Mouse (Mus musculus) heart, embryonic 11.5 days (tissue): ENCODE data around the gene Msl1. TPM values are rescaled to one million over a fixed set of nuclear protein-coding genes. Genes with fewer than 3 reads are reported as not detected.
"Not testable (repeated sequence)": the region's sequence is repeated elsewhere in the genome, so short reads cannot be mapped to it uniquely, and the experiment has no call there.

Source experiments
- ATAC-seq: fragments of 200-750 bp; cut with Nextera tagmentation; replicated peaks from 2 replicates; pipeline ENCODE4 v1.8.0; 2017; ENCODE audit warnings: moderate library complexity; ENCODE audit not compliant: insufficient number of reproducible peaks, low FRiP score, low TSS enrichment
- H3K27ac ChIP-seq: fragments of 300-500 bp; sonication (generic); 2 replicates; pipeline ENCODE4 v1.5.1; 2014; ENCODE audit warnings: mild to moderate bottlenecking, low read depth, low read length
- H3K27me3 ChIP-seq: fragments of 300-500 bp; sonication (generic); 2 replicates; pipeline ENCODE4 v1.6.1; 2014; ENCODE audit warnings: mild to moderate bottlenecking, low read length, mixed read lengths; ENCODE audit not compliant: control insufficient read depth, insufficient read depth
- H3K36me3 ChIP-seq: fragments of 300-500 bp; sonication (generic); 2 replicates; pipeline ENCODE4 v1.6.1; 2014; ENCODE audit warnings: mild to moderate bottlenecking, low read length, moderate library complexity, mixed read lengths; ENCODE audit not compliant: control insufficient read depth, insufficient read depth
- H3K4me1 ChIP-seq: fragments of 300-500 bp; sonication (generic); 2 replicates; pipeline ENCODE4 v1.6.1; 2014; ENCODE audit warnings: low read length; ENCODE audit not compliant: control insufficient read depth, insufficient read depth
- H3K4me2 ChIP-seq: fragments of 300-500 bp; sonication (generic); 2 replicates; pipeline ENCODE4 v1.6.1; 2014; ENCODE audit warnings: mild to moderate bottlenecking, moderate library complexity
- H3K4me3 ChIP-seq: fragments of 300-500 bp; sonication (generic); 2 replicates; pipeline ENCODE4 v1.5.1; 2014; ENCODE audit warnings: low read depth, low read length
- H3K9ac ChIP-seq: fragments of 300-500 bp; sonication (generic); 2 replicates; pipeline ENCODE4 v1.6.1; 2014; ENCODE audit warnings: mild to moderate bottlenecking, low read depth, low read length, moderate library complexity
- H3K9me3 ChIP-seq: fragments of 300-500 bp; sonication (generic); replicated peaks from 2 replicates; pipeline ENCODE4 v1.6.1; 2016; ENCODE audit warnings: low read length; ENCODE audit not compliant: control insufficient read depth
- WGBS: fragments of 180-500 bp; shearing (Covaris S2); extraction: QIAGEN DNeasy Blood & Tissue Kit; methylation state at CpG from one replicate; pipeline ENCODE4 v1.1.7; 2014; ENCODE audit not compliant: insufficient replicate concordance; 5-methylcytosine and 5-hydroxymethylcytosine counted together
- polyA plus RNA-seq: library from polyadenylated mRNA; unstranded; fragments of >200 nt; fragmentation: Nextera tagmentation; extraction: Ambion mirVana; gene quantifications from 2 replicates; pipeline ENCODE4 v1.2.1, GENCODE M21; 2014

Gene Msl1
- polyA plus RNA-seq, 1 experiment from 2014 or later: 15.9 TPM

- H3K36me3 ChIP-seq: peaks cover 24% of the 10 kb centered on the region
- no peak for ATAC-seq
- H3K27ac ChIP-seq: no peak overlapping the region
Observed at GRCm38 (mm10) chr11:98810686-98811085, 15.4 kb downstream of the Msl1 start.

GRCm38 (mm10) chr11:98816706-98817239 is 21.5 kb downstream of the Msl1 start:
- Histone ChIP-seq H3K9me3 (no peaks in the 10 kb centered on the region), H3K4me3 (no peak overlapping the region), H3K36me3 (peaks cover 47% of the 10 kb centered on the region), H3K27me3 (no peaks in the 10 kb centered on the region), H3K4me2 (no peak overlapping the region), H3K27ac (no peak overlapping the region), H3K9ac (no peak overlapping the region), H3K4me1 (no peaks in the 10 kb centered on the region)
- 91% methylated on average over 1 of the region's 1 CpGs for WGBS
- no peak for ATAC-seq

More at GRCm38 (mm10) chr11:98810686-98811085, 15.4 kb downstream of the Msl1 start:
- Histone ChIP-seq H3K27me3 (no peaks in the 10 kb centered on the region), H3K9me3 (no peaks in the 10 kb centered on the region), H3K4me3 (peak overlapping the region; percentile 93), H3K4me2 (peak overlapping the region; percentile 97), H3K4me1 (peaks cover 16% of the 10 kb centered on the region), H3K9ac (peak overlapping the region; percentile 96)
- WGBS: 65% methylated on average over 7 of the region's 7 CpGs

DNA sequence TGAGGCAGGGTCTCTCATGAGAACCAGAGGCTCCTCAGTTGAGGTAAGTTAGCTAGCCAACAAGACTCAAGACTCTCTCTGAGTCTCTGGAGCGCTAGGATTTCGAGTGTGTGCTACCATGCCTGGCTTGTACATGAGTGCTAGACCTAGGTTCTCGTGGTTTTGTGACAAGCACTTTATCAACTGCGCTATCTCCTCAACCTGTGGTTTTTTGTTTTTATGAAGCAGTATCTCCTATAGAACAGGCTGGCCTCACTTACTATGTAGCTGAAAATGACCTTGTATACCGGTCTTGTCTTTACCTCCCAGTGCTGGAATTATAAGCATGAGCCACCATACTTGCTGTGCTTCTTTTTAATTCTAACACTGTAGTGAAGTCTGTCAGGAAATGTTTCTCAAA is 25.7 kb downstream of the Msl1 start:
- Histone ChIP-seq H3K4me2 (no peak overlapping the region), H3K36me3 (peaks cover 47% of the 10 kb centered on the region), H3K27ac (no peak overlapping the region), H3K9ac (no peak overlapping the region), H3K4me1 (no peaks in the 10 kb centered on the region), H3K9me3 (no peaks in the 10 kb centered on the region), H3K4me3 (no peak overlapping the region), H3K27me3 (no peaks in the 10 kb centered on the region)
- ATAC-seq: no peak
- WGBS: 89% methylated on average over 5 of the region's 5 CpGs

- H3K9me3 ChIP-seq, H3K27ac ChIP-seq, H3K9ac ChIP-seq, H3K27me3 ChIP-seq, H3K4me3 ChIP-seq, H3K4me1 ChIP-seq, ATAC-seq, H3K4me2 ChIP-seq: not testable (repeated sequence)
- H3K36me3 ChIP-seq: peaks cover 44% of the 10 kb centered on the region
- WGBS: 95% methylated on average over 2 of the region's 2 CpGs
Observed at GRCm38 (mm10) chr11:98826071-98826470, 30.8 kb downstream of the Msl1 start.

- Histone ChIP-seq H3K9ac (no peak overlapping the region), H3K4me1 (no peaks in the 10 kb centered on the region), H3K4me3 (no peak overlapping the region), H3K4me2 (no peak overlapping the region), H3K36me3 (peaks cover 28% of the 10 kb centered on the region), H3K27me3 (no peaks in the 10 kb centered on the region), H3K9me3 (no peaks in the 10 kb centered on the region), H3K27ac (no peak overlapping the region)
- ATAC-seq: no peak
- whole genome bisulfite sequencing: 81% methylated on average over 2 of the region's 2 CpGs
Observed at GRCm38 (mm10) chr11:98827877-98828276, 32.6 kb downstream of the Msl1 start.

DNA sequence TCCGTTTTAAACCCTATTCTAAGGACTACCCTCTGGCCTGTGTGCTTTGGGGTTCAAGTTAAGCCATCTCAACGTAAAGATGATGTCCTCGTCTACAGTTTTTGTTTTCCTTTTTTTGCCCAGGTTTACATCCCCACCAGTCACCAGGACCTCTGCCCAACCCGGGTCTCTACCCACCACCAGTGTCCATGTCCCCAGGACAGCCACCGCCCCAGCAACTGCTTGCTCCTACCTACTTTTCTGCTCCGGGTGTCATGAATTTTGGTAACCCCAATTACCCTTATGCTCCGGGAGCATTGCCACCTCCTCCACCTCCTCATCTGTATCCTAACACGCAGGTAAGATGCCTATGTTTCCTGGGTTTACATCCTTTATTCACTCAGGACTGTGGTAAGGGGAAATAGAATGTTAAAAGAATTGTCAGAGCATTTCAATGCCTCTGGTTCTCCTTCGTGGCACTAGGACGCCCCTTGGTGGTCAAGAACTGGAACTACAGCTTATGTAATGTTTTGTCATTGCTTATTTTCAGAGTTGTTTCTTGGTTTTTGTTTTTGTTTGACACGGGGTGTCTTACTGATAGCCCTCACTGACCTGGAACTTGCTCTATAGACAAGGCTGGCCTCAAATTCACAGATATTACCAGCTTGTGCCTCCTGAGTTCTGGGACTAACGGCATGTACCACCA is 33.9 kb downstream of the Msl1 start:
- WGBS: 72% methylated on average over 12 of the region's 12 CpGs
- no peaks in the 10 kb centered on the region for H3K9me3 ChIP-seq
- H3K4me2 ChIP-seq: no peak overlapping the region
- peaks cover 34% of the 10 kb centered on the region for H3K36me3 ChIP-seq
- H3K27me3 ChIP-seq: no peaks in the 10 kb centered on the region
- no peak overlapping the region for H3K9ac ChIP-seq
- no peak overlapping the region for H3K27ac ChIP-seq
- H3K4me1 ChIP-seq: no peaks in the 10 kb centered on the region
- ATAC-seq: no peak
- H3K4me3 ChIP-seq: no peak overlapping the region

DNA sequence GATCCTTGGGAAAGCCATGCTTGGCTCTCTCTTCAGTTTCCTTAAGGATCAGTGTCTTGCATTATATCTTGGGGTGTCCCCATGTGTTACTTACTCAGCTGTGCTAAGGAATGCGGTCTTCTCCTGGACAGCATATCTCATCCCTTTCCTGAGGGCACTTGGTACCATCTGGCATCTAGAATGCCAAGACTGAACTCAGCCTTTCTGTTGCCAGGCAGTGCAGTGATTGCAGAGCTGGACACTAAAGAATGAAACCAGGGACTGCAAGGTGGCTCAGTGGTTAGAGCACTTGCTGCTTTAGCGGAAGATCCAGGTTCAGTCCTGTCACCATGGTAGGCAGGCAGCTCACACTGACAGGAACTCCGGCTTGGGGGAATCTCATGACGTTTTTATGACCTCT is 34.6 kb downstream of the Msl1 start:
- H3K27ac ChIP-seq: no peak overlapping the region
- WGBS: 73% methylated on average over 4 of the region's 4 CpGs
- no peaks in the 10 kb centered on the region for H3K4me1 ChIP-seq
- H3K36me3 ChIP-seq: peaks cover 32% of the 10 kb centered on the region
- H3K27me3 ChIP-seq: no peaks in the 10 kb centered on the region
- H3K9me3 ChIP-seq: no peaks in the 10 kb centered on the region
- H3K4me3 ChIP-seq: no peak overlapping the region
- no peak overlapping the region for H3K9ac ChIP-seq
- H3K4me2 ChIP-seq: no peak overlapping the region
- no peak for ATAC-seq

DNA sequence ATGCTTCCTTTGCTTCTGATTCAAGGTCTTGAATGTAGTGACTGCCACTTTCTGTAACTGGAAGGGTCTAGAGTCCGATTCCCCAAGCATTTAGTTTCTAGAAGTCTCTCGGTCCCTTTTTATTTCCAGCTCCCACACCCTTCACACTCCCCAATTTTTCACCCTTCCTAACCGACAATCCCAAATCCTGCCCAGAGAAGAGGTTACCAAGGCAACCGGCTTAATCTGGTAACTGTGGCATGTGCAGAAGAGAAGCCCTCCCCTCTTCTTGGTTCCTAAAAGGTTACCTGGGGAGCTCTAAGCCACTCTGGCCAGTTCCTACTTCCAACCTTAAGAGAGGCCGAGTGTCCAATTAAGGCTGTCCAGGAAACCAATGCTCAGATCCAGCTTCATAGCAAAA is 40.0 kb downstream of the Msl1 start:
- H3K27ac ChIP-seq: no peak overlapping the region
- WGBS: 50% methylated on average over 5 of the region's 5 CpGs
- H3K36me3 ChIP-seq: peaks cover 11% of the 10 kb centered on the region
- peaks cover 16% of the 10 kb centered on the region for H3K4me1 ChIP-seq
- no peak overlapping the region for H3K4me2 ChIP-seq
- peaks cover 29% of the 10 kb centered on the region for H3K27me3 ChIP-seq
- no peaks in the 10 kb centered on the region for H3K9me3 ChIP-seq
- no peak overlapping the region for H3K4me3 ChIP-seq
- no peak overlapping the region for H3K9ac ChIP-seq
- ATAC-seq: no peak

DNA sequence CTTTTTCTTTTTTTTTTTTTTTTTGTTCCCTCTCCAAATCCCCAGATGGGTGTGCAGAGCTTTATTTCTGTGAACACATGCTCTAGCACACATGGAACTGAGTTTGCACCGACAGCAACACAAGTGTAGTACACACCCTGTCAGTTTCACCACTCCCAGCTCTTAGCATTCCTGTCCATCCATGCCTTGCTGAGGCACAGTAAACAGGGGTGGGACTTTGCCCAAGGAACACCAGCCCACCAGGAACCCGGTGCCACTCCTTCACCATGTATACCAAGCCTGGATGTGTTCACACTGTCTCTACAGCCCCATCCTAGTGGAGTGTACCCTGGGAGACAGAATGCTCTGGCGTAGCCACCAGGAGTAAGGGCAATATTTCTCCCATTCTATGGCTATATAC is 40.4 kb downstream of the Msl1 start:
- no peak overlapping the region for H3K4me2 ChIP-seq
- H3K27me3 ChIP-seq: peaks cover 32% of the 10 kb centered on the region
- H3K36me3 ChIP-seq: peaks cover 11% of the 10 kb centered on the region
- no peak overlapping the region for H3K4me3 ChIP-seq
- WGBS: 67% methylated on average over 3 of the region's 3 CpGs
- no peak overlapping the region for H3K9ac ChIP-seq
- H3K4me1 ChIP-seq: peaks cover 16% of the 10 kb centered on the region
- H3K27ac ChIP-seq: no peak overlapping the region
- H3K9me3 ChIP-seq: no peaks in the 10 kb centered on the region
- no peak for ATAC-seq
